Mouse (Mus musculus): ENCODE results near the gene Psmd2. TPM values are rescaled to one million over a fixed set of nuclear protein-coding genes. Genes with fewer than 3 reads are reported as not detected.

Gene Psmd2
- polyA plus RNA-seq (2015; fragmentation: Nextera tagmentation; extraction: Ambion mirVana): 265 and 291 TPM in 2 replicates

DNA sequence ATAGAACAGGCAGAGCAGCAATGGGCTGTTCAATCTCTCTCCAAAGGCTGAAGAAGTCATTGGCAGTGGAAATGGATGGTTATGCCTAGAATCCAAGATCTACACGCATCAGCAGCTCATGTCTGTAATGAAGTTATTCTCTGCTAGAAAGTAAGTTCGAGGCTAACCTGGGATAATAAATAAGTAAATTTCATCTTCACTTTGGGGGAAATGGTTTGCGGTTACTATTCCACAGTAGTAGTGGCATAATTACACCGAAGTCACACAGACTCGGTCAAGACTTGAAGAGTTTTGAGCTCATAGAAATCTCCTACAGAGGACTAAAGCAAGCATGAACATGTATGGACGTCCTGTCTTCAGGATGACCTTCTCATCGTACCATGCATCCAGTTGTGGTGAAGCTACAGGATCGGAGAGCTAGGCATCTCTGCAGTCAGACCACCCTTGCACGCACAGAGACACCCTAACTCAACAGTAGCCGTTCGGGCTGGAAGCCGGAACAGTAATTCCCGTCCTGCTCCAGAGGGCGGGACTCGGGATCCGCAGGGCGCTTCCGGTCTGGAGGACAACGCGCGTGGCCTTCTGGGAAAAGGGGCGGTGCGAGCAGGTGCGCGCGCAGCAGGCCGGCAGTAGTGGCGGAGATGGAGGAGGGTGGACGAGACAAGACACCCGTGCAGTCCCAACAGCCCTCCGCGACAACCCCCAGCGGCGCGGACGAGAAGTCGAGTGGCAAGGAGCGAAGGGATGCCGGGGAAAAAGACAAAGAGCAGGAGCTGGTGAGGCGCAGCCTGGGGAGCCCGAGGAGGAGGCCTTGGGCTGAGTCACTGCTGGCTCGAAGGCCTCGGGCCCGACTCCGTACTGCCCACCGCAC is at the start of gene Psmd2:
Gene Psmd2, plus strand, starts transcription at position 577 of the 871 bp plus-strand sequence.
- peak within 1 kb of the TSS; percentile 86 for H3K4me2 ChIP-seq
- peaks cover 14% of the 10 kb centered on the region for H3K36me3 ChIP-seq
- 0 out of 2 replicates have a peak, but pooled peaks cover 3% of the 10 kb centered on the region for H3K4me1 ChIP-seq
- peak within 1 kb of the TSS; percentile 85 for H3K9ac ChIP-seq
- WGBS: 1% methylated on average over 46 of the region's 46 CpGs
- peak; percentile 94 for ATAC-seq (ENCODE audit: insufficient read depth, low FRiP score, low read depth)
- H3K9me3 ChIP-seq: no peaks in the 10 kb centered on the region
- peak within 1 kb of the TSS; percentile 71 for H3K27ac ChIP-seq
- no peaks in the 10 kb centered on the region for H3K27me3 ChIP-seq (replicated peaks)
- H3K4me3 ChIP-seq (replicated peaks): peak within 1 kb of the TSS; percentile 96

DNA sequence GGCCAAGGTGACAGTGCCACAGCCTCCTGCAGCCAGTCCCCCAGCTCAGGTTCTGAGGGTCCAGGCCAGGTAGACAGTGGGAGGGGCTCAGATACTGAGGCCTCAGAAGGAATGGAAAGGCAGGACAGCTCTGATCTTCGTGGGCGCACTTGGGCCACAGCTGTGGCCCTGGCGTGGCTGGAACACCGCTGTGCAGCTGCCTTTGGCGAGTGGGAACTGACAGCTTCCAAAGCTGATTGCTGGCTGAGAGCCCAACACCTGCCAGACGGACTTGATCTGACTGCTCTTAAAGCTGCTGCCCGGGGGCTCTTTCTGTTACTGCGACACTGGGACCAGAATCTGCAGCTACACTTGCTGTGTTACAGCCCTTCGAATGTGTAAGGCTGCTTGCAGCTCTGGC is 46.7 kb upstream of the Psmd2 start:
- Histone ChIP-seq H3K9ac (no peak overlapping the region), H3K4me3 (replicated peaks) (no peak overlapping the region), H3K4me2 (no peak overlapping the region), H3K9me3 (no peaks in the 10 kb centered on the region), H3K36me3 (peaks cover 25% of the 10 kb centered on the region), H3K27me3 (replicated peaks) (no peaks in the 10 kb centered on the region), H3K4me1 (no peaks in the 10 kb centered on the region), H3K27ac (no peak overlapping the region)
- 71% methylated on average over 9 of the region's 9 CpGs for WGBS
- no peak for ATAC-seq (ENCODE audit: insufficient read depth, low FRiP score, low read depth)

DNA sequence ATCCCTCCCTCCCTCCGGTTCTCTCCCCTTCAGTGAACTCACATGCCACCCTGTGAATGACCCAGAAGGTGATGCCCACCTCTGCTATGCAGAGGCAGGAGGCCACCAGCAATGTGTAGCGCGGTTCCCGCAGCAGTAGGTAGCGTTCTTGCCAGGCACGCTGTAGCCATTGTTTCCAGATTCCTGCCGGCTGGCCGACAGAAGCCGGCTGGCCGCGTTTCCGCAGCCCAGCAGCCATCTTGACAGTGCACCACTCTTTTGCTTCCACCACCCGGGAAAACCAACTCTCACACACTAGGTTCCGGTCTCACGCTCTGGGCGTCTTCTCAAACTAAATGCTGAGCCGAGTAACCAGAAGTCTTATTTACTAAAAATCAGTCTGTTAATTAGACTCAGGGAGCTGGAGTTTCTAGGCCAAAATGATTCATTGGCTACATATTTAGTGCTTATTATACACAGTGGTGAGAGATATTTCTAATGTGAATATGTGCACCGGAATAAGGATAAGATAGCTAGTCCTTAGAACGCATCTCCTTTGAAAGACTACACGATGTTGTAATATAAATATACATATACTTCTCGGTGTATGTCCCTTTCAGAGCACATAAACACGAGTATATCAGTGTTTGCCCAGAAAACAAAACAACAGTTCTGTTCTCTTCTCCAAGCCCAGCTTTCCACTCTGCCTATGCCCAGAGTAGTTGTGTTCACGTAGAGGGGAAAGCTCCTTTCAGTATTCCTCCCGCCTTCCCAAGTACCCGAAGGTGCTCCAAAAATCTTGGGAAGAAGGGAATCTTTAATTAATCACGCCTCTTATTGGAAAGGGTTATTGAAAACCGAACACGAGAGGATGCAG is 40.7 kb upstream of the Psmd2 start:
- Histone ChIP-seq H3K9ac (peak overlapping the region; percentile 74), H3K27me3 (replicated peaks) (no peaks in the 10 kb centered on the region), H3K36me3 (peaks cover 16% of the 10 kb centered on the region), H3K9me3 (no peaks in the 10 kb centered on the region), H3K4me3 (replicated peaks) (peak overlapping the region; percentile 92), H3K4me1 (0 out of 2 replicates have a peak, but pooled peaks cover 11% of the 10 kb centered on the region), H3K27ac (peak overlapping the region; percentile 81), H3K4me2 (peak overlapping the region; percentile 83)
- under 1% methylated on average over 28 of the region's 28 CpGs for WGBS
- ATAC-seq (ENCODE audit: insufficient read depth, low FRiP score, low read depth): peak; percentile 53; the same call in 1 of the 2 replicates

DNA sequence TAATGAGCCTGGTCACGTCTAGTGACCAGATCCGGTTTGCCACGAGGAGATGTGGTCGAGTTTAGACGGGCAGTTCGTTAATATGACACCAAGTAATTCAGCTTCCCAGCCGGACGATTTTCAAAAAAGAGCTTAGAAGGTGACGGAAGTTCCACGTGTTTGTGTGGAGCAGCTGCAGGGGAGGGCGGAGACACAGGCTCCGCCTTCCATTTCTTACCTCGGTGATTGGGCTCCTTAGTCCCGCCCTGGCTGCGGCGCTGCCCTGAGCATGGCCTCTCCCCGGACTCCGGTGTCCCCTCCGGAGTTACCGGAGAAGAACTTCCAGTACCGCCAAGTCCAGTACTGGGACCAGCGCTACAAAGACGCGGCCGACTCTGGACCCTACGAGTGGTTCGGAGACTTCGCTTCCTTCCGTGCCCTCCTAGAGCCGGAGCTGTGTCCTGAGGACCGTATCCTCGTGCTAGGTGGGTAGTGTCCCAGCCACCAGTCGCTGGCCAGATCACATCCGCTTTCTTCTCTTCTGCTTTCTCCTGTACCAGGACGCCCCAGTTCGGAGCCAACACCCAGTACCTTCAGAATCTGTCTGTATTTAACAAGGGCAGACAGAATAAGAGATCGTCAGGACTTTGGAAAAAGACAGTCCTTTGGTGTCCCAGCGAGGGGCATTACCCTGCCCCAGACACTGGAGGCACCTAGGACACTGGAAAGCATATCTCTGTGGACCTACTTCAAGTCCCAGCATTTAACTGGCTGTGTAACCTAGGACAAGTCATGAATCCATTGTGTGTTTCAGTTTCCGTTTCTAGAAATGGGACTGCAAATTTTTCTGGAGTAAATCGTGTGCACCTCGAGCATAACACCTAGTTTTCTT is 39.9 kb upstream of the Psmd2 start, which contains the start of the genes Eef1akmt4, Gm49333 and Alg3:
Gene Eef1akmt4, plus strand, starts transcription at position 237 of the 871 bp plus-strand sequence.
Gene Gm49333, plus strand, starts transcription at position 254 of the 871 bp plus-strand sequence.
Gene Alg3, minus strand, starts transcription at position 379 of the 871 bp plus-strand sequence.
- peak within 1 kb of the TSS; percentile 92 for H3K4me3 ChIP-seq (replicated peaks)
- ATAC-seq (ENCODE audit: insufficient read depth, low FRiP score, low read depth): peak; percentile 97
- H3K4me2 ChIP-seq: peak within 1 kb of the TSS; percentile 83
- H3K4me1 ChIP-seq: 0 out of 2 replicates have a peak, but pooled peaks cover 11% of the 10 kb centered on the region
- WGBS: 2% methylated on average over 41 of the region's 41 CpGs
- peaks cover 12% of the 10 kb centered on the region for H3K36me3 ChIP-seq
- peak within 1 kb of the TSS; percentile 81 for H3K27ac ChIP-seq
- no peaks in the 10 kb centered on the region for H3K9me3 ChIP-seq
- peak within 1 kb of the TSS; percentile 74 for H3K9ac ChIP-seq
- H3K27me3 ChIP-seq (replicated peaks): no peaks in the 10 kb centered on the region

DNA sequence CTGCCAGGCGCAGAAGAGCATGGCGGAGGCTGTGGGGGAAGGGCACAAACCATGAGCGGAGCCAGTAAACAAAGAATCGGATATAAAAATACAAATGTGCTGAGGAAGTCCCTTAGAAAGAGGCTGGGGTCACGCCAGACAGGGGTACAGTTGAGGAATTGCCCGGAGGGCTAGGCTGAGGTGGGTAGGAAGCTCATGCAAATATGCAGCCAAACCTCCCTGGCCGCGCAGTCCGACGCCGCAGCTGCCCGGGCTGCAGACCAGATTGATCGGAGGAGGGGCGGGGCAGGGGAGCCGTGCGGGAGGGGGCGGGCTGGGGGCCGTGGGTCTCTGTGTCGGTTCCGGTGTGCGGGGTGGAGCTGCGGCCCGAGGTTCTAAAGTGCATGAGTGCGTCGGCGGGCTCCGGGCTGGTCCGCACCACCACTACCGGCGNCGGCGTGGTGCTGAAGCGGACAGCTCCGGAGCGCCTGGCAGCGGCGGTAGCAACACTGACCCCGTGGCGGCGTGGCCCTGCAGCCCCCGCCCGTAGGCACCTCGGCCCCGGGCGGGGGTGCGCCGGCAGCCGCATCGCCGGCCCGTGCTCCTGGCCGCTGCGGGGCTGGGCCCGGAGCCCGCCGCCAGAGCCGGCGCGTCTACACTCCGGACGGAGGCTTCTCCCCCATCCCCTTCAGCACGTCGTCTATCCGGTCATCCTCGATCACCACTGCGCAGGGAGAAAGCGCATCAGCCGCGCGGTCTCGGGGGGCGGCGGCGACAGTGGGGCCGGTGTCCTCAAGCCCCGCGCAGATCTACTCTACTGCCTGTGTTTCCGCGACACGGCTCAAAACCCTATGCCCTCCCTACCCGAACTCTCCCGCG is 31.7 kb upstream of the Psmd2 start:
- H3K27me3 ChIP-seq (replicated peaks): peaks cover 32% of the 10 kb centered on the region
- peak; percentile 56; the same call in 1 of the 2 replicates for ATAC-seq (ENCODE audit: insufficient read depth, low FRiP score, low read depth)
- no peaks in the 10 kb centered on the region for H3K36me3 ChIP-seq
- no peak overlapping the region for H3K9ac ChIP-seq
- WGBS: 3% methylated on average over 81 of the region's 83 CpGs
- peak overlapping the region; percentile 67 for H3K4me3 ChIP-seq (replicated peaks)
- H3K4me1 ChIP-seq: peaks cover 24% of the 10 kb centered on the region
- H3K4me2 ChIP-seq: peak overlapping the region; percentile 97
- H3K9me3 ChIP-seq: no peaks in the 10 kb centered on the region
- no peak overlapping the region for H3K27ac ChIP-seq

DNA sequence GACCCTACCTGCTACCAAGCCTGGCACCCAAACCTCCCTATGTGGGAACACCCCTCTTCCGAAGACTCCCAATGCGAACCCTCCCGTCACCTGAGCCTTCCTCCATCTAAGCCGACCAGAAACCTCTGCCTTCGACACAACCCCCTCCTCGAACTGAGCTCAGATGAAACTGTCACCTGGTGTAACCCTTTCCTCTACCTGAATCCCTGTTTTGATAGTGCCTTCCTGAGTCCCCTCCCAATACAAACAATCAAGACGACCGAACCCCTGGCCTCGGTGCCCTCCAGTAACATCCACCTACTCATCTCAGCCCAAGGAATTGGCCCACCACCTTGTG is 31.1 kb upstream of the Psmd2 start:
- Histone ChIP-seq H3K27ac (no peak overlapping the region), H3K36me3 (no peaks in the 10 kb centered on the region), H3K27me3 (replicated peaks) (peaks cover 32% of the 10 kb centered on the region), H3K4me3 (replicated peaks) (peak overlapping the region; percentile 67), H3K4me1 (peaks cover 24% of the 10 kb centered on the region), H3K9ac (no peak overlapping the region), H3K9me3 (no peaks in the 10 kb centered on the region), H3K4me2 (peak overlapping the region; percentile 97)
- no peak for ATAC-seq (ENCODE audit: insufficient read depth, low FRiP score, low read depth)
- WGBS: 3% methylated on average over 9 of the region's 9 CpGs

DNA sequence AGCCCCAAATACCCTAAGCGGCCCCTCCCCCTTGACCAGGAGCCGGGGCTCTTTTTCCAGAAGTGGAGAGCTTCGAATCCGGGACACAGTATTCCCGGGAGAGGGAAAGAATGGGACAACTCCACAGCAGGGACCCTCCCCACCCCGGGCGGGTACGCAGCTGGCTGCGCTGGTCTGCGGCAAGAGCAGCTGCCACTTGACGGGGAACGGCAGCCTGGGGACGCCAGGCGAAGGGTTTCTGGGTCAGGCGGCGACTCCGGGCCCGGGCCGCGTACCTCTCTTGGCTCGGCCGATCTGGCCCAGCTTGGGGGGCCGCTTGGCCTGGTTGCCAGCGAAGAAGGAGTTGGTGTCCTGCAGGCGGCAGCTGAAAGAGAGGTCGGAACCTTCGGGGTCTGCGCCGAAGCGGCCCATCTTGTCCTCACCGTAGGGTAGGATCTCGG is 30.7 kb upstream of the Psmd2 start:
- no peak overlapping the region for H3K27ac ChIP-seq
- ATAC-seq (ENCODE audit: insufficient read depth, low FRiP score, low read depth): no peak
- peak overlapping the region; percentile 67 for H3K4me3 ChIP-seq (replicated peaks)
- peaks cover 24% of the 10 kb centered on the region for H3K4me1 ChIP-seq
- H3K4me2 ChIP-seq: peak overlapping the region; percentile 97
- peak overlapping the region; percentile 10; the same call in 1 of the 2 replicates for H3K9ac ChIP-seq
- H3K9me3 ChIP-seq: no peaks in the 10 kb centered on the region
- peaks cover 32% of the 10 kb centered on the region for H3K27me3 ChIP-seq (replicated peaks)
- no peaks in the 10 kb centered on the region for H3K36me3 ChIP-seq
- WGBS: 0% methylated on average over 32 of the region's 32 CpGs

DNA sequence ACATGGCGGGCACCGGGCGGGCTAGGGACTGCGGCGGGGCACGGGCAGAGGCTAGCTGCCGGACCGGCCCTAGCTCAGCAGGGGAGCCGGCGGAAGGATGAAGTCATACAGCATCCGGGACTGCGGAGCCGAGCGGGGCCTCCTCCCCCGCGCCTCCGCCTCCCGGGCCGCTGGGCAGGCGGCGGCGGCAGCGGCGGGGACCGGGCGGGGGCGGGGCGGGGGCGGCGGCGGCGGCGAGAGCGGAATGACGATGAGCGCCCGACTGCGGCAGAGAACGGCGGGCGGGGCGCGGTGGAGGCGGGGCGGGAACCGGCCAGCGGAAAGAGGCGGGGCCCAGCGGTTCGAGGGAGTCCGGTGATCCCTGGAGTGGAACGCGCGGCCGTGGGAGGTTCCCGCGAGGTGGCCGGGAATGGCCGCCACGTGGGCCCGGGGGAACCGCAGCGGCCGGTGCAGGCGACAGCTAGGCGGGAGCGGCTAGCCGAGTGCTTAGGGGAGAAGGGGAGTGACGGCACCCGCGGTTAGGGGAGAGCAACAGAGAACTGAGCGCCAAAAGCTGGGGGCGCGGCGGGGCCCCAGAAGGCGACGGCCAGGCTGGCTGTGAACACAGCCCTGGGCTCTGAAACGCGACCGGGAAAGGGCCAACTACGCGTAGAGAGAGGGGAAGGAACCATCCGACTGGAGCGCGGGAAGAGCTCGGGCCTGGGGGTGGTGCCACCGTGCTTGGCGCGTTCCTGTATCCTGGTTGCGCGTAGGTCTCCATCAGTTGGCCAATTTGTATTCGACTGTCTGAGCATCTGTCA is 30.1 kb upstream of the Psmd2 start, which contains the start of gene Camk2n2:
Gene Camk2n2, minus strand, starts transcription at position 97 of the 800 bp plus-strand sequence.
- 1% methylated on average over 71 of the region's 92 CpGs for WGBS
- ATAC-seq (ENCODE audit: insufficient read depth, low FRiP score, low read depth): peak; percentile 50; the same call in 1 of the 2 replicates
- H3K27me3 ChIP-seq (replicated peaks): peaks cover 32% of the 10 kb centered on the region
- peak within 1 kb of the TSS; percentile 45; the same call in 1 of the 2 replicates for H3K9ac ChIP-seq
- peak within 1 kb of the TSS; percentile 67 for H3K4me3 ChIP-seq (replicated peaks)
- H3K36me3 ChIP-seq: no peaks in the 10 kb centered on the region
- peak within 1 kb of the TSS; percentile 97 for H3K4me2 ChIP-seq
- H3K4me1 ChIP-seq: peaks cover 24% of the 10 kb centered on the region
- H3K9me3 ChIP-seq: no peaks in the 10 kb centered on the region
- peak within 1 kb of the TSS; percentile 14; the same call in 1 of the 2 replicates for H3K27ac ChIP-seq

DNA sequence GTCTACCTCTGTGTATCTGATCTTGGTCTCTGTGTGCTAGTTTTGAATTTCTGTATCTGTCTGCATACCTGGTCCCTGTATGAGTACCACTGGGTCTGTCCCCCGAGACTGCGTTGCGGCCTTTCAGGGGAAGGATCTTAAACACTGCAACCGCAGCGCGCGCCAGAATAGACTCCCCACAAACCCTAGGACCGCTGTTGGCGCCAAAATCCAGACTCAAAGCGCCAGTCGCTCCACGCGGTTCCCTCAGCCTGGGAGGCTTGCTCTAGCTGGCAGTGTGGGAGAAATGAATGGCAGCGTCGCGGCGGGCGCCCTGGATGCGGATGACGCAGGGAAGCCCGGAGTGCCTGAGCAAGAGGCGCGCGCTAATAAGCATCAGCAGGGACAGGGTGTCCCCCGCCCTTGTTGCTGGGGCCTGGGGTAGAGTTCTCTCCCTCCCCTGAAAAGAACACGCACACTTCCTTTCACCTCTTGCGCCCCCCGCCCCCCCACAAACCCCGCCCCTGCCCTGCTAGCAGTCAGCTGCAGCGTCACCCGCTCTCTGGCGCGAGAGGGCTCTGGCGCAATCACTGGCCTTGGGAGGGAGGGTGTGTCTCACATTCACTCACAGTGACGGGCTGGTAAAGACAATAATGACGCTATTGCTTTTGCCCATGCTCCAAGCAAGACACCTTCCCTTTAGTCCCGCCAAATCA is 29.3 kb upstream of the Psmd2 start:
- 0 out of 2 replicates have a peak overlapping the region, but pooled peaks have one; percentile 20 for H3K9ac ChIP-seq
- H3K27me3 ChIP-seq (replicated peaks): peaks cover 32% of the 10 kb centered on the region
- H3K4me2 ChIP-seq: peak overlapping the region; percentile 97
- under 1% methylated on average over 37 of the region's 37 CpGs for WGBS
- H3K4me1 ChIP-seq: peaks cover 24% of the 10 kb centered on the region
- no peaks in the 10 kb centered on the region for H3K36me3 ChIP-seq
- no peaks in the 10 kb centered on the region for H3K9me3 ChIP-seq
- peak overlapping the region; percentile 67 for H3K4me3 ChIP-seq (replicated peaks)
- H3K27ac ChIP-seq: 0 out of 2 replicates have a peak overlapping the region, but pooled peaks have one; percentile 14
- peak; percentile 28; the same call in 1 of the 2 replicates for ATAC-seq (ENCODE audit: insufficient read depth, low FRiP score, low read depth)
